Mouse (Mus musculus): ENCODE results near the gene Hist1h2af.
"Not testable (repeated sequence)": the region's sequence is repeated elsewhere in the genome, so short reads cannot be mapped to it uniquely, and the experiment has no call there.

The Hist1h2af gene

DNA sequence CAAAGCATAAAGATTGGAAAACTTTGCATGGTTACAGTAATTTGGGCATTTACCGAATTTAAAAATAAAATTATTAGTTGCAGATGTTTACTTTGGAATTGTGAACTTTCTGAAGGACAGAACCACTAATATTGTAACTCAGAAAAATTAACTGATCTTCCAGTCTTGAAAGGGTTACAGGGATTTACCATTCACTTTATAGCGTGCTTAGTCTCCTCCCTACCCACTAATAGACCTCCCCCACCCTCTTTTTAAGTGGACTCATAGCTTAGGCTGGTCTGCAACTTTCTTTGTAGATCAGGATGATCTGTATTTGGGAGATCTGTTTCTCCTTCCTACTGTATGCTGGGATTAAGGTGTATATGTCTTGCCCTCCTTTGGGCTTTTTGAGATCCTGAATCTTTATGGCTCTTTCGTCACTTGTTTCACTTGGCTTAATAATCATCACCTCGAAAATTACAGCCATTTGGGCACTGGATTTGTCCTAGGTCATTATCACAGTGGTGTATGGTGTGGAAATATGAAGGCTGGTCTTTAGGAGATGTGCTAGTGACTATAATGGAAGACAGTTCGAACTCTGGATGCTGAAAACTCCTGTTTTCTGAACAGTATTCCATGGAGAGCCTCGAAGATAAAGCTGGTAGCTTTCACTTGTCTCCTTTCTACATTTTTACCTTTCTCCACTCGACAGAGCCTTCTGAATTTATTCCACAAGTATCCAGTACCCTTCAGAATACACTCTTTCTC is 2.5 kb downstream of the Hist1h2af start:
- DNase-seq, result no peak

GRCm38 (mm10) chr13:23537006-23537710 is 3.5 kb downstream of the Hist1h2af start:
- no peak for DNase-seq

GRCm38 (mm10) chr13:23538249-23538648 is 4.5 kb downstream of the Hist1h2af start:
- DNase-seq, result no peak

DNA sequence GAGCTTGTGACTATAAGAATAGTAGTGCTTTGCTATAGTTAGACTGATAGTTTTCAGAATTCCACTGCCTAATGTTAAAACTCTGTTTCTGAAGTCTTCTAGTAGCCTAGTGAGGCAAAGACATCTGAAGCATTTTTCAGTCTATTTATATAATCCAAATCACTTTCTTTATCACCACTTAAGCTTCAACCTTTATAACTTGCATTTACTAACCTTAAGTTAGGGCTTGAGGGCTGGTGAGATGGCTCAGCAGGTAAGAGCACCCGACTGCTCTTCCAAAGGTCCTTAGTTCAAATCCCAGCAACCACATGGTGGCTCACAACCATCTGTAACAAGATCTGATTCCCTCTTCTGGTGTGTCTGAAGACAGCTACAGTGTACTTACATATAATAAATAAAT is 6.1 kb downstream of the Hist1h2af start:
- not testable (repeated sequence) for DNase-seq

GRCm38 (mm10) chr13:23541497-23541896 is 7.8 kb downstream of the Hist1h2af start:
- DNase-seq, result no peak

- DNase-seq, result not testable (repeated sequence)
Observed at GRCm38 (mm10) chr13:23542225-23542980, 8.7 kb downstream of the Hist1h2af start.

DNA sequence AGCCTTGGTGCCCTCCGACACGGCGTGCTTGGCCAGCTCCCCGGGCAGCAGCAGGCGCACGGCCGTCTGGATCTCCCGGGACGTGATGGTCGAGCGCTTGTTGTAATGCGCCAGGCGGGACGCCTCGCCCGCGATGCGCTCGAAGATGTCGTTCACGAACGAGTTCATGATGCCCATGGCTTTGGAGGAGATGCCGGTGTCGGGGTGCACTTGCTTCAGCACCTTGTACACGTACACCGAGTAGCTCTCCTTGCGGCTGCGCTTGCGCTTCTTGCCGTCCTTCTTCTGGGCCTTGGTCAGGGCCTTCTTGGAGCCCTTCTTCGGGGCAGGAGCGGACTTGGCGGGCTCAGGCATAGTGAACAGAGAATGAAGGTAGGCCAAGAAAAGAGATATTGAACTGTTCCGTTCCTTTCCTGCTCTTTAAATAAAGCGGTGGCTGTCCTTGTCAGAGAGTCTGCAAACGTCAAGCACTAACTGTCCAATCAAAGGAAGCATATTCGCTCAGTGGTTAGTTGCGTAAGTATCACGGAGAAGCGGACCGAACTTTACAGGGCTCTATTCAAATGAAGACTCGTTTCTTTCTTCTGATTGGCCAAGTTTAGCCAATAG is 9.4 kb downstream of the Hist1h2af start, which contains the start of gene Hist1h2bh:
TSS of gene Hist1h2bh (minus strand) at position 394 of the 609 bp plus-strand sequence.
- DNase-seq, result peak; percentile 74 to 84

- peak; percentile 62 to 70 for DNase-seq
Observed at GRCm38 (mm10) chr13:23543965-23544786, 10.5 kb downstream of the Hist1h2af start, which contains the start of gene Hist1h3f. TSS of gene Hist1h3f (plus strand) at chr13:23544052.

DNA sequence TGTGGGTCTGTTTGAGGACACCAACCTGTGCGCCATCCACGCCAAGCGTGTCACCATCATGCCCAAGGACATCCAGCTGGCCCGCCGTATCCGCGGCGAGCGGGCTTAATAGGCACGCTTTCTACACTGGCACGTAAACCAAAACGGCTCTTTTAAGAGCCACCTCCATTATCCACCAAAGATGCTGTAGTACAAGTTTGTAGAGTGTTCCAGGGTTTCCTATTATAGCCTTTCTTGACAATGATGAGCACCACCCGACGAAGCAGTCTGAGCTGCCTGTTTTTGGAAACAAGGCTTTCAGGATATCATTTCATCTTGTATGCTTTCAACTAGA is 11.0 kb downstream of the Hist1h2af start:
- DNase-seq, result not testable (repeated sequence)

DNA sequence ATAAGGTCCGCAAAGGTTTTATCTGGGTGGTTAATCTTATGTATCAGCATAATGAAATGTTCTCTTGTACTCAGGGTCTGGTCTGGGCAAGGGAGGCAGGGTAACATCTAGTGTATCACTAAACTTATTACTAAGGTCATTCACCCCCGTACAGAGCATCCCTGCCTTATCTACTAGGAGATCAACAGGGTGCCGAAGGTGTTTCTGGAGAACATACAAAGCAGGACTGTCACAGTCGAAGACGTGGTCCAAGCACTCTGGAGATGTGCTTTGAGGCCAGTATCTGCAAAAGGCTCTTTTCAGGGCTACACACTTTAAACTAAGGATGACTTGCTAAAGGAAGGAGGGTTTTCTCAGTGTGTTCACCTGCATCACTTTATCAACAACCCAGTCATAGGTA is 13.0 kb downstream of the Hist1h2af start:
- DNase-seq, result no peak

GRCm38 (mm10) chr13:23550761-23551145 is 17.0 kb downstream of the Hist1h2af start:
- DNase-seq, result no peak

GRCm38 (mm10) chr13:23551146-23551834 is 17.6 kb downstream of the Hist1h2af start, which contains the start of gene Hist1h4f:
TSS of gene Hist1h4f (minus strand) at chr13:23551648.
- DNase-seq, result peak; percentile 81 to 90

GRCm38 (mm10) chr13:23551931-23552914 is 18.5 kb downstream of the Hist1h2af start:
- no peak for DNase-seq

DNA sequence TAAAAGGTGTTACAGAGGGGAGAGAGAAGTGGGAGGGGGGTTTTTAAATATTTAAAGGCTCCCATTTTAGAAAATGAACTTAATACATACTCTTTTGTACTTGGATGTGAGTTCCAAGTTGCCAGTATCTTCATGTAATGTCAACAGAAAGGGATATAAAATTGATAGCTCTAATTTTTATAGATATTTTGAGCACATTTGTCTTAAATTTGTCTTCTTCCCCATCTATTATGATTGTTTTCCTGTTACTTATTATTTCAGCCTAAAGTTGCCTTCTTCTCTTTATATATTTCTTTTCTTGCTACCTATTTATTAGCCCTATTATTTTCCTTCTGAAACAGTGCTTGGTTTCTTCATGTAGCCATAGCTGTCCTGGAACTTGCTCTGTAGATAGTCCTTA is 19.3 kb downstream of the Hist1h2af start, which contains the start of gene Hist1h1d:
TSS of gene Hist1h1d (plus strand) at position 301 of the 400 bp plus-strand sequence.
- no peak for DNase-seq

DNA sequence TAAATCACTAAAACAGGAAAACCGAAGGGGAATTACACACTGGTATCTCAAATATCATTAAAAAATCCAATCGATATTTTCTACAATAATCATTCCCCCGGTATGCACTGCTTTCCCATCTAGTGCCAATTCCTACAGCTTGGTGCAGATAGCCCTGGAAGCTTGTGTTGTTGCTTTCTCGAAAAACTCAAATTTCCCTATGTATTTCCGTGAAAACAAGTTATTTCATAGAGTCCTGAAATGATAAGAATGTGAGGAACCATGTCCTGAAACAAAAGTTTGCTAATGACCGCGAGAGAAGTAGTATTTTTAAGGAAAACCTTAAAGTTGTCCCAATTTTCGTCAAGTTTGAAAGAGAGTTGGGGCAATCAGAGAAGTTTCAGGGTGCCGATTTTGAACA is 20.7 kb downstream of the Hist1h2af start:
- no peak for DNase-seq

DNA sequence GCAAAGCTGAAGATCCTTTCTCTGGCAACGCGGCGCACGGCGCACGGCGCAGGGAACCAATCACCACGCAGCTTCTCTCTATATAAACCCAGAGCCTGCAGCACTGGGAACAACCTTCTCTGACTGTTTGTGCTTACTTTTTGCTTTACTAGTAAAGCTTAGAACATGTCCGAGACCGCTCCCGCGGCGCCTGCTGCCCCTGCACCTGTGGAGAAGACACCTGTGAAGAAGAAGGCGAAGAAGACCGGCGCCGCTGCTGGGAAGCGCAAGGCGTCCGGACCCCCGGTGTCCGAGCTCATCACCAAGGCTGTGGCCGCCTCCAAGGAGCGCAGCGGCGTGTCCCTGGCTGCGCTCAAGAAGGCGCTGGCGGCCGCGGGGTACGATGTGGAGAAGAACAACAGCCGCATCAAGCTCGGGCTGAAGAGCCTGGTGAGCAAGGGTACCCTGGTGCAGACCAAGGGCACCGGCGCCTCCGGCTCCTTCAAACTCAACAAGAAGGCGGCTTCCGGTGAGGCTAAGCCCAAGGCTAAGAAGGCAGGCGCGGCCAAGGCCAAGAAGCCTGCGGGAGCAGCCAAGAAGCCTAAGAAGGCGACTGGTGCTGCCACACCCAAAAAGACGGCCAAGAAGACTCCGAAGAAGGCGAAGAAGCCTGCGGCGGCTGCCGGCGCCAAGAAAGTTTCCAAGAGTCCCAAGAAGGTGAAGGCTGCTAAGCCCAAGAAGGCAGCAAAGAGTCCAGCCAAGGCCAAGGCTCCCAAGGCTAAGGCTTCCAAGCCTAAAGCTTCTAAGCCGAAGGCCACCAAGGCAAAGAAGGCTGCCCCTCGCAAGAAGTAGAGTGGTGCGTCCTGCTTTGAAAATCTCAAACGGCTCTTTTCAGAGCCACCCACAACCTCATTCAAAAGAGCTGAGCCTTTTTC is 21.5 kb downstream of the Hist1h2af start:
- peak; percentile 64 to 70 for DNase-seq

DNA sequence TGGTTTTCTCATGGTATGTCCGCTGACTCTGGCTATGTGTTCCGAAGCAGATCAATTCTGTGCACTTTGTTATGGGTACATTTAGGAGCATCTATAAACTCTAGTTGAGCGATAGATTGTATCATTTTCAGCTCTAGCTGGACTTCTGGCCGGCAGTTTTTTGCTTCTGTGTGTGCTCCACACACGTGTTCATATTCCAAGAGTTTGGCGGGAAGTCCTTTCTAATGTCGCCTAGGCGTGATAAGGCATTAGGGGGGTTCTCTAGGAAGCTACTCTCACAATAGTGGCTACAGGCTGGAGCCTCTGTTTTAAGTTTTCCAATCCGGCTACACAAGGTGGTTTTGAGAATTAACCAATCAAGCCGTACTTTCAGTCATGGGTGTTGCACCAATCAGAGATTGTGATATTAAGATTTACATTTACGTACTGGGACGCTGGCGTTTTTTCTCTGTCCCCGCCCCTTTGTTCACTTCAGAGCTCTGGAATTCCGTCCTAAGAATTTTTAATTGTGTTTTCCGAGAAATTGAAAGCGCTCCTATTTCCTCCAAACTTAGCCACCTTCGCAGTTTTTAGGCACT is 22.2 kb downstream of the Hist1h2af start:
- DNase-seq, result peak; percentile 51 to 81

DNA sequence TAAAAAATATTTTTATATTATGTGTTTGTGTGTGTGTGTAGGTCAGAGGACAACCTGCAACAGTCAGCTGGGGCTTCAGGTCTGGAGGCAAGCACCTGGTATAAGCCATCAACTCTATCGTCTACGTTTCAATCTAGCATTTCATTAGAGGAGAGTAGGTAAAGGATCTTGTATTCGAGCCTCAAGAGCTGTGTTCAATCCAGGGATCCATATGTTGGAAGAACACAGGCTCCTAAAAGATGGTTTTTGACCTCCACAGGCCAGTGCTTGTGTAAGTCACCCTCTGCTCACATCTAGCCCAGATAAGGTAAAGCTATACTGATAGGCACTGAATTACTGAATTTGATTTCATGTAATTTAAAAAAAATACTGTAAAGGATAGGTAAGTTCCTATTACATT is 23.2 kb downstream of the Hist1h2af start:
- no peak for DNase-seq
